Mouse (Mus musculus) E14TG2a.4 (cell line): Measurements from ENCODE around the gene Xbp1.

ENCODE experiments used
- H3K27me3 ChIP-seq: 2 replicates; pipeline ENCODE4 v1.6.1; 2014; ENCODE audit warnings: low read length, control low read depth; ENCODE audit not compliant: insufficient read depth
- H3K36me3 ChIP-seq: 2 replicates; pipeline ENCODE4 v1.6.1; 2014; ENCODE audit warnings: low read length, control low read depth; ENCODE audit not compliant: insufficient read depth
- H3K4me1 ChIP-seq: replicated peaks from 2 replicates; pipeline ENCODE4 v1.6.1; 2014; ENCODE audit warnings: low read depth, low read length, control low read depth
- H3K4me3 ChIP-seq: replicated peaks from 2 replicates; pipeline ENCODE4 v1.5.1; 2014; ENCODE audit warnings: mild to moderate bottlenecking, low read length
- H3K9me3 ChIP-seq: 2 replicates; pipeline ENCODE4 v1.6.1; 2014; ENCODE audit warnings: low read length, control low read depth
- CTCF ChIP-seq: conservative IDR thresholded peaks from 2 replicates; pipeline ENCODE4 v1.5.1; 2014; ENCODE audit warnings: low read length
- NANOG ChIP-seq: IDR thresholded peaks from 2 replicates; pipeline ENCODE4 v1.6.1; 2014; ENCODE audit warnings: borderline replicate concordance, low read length, mixed read lengths
- POU5F1 ChIP-seq: IDR thresholded peaks from 2 replicates; pipeline ENCODE4 v1.6.1; 2014; ENCODE audit warnings: low read length, borderline replicate concordance

Gene Xbp1

DNA sequence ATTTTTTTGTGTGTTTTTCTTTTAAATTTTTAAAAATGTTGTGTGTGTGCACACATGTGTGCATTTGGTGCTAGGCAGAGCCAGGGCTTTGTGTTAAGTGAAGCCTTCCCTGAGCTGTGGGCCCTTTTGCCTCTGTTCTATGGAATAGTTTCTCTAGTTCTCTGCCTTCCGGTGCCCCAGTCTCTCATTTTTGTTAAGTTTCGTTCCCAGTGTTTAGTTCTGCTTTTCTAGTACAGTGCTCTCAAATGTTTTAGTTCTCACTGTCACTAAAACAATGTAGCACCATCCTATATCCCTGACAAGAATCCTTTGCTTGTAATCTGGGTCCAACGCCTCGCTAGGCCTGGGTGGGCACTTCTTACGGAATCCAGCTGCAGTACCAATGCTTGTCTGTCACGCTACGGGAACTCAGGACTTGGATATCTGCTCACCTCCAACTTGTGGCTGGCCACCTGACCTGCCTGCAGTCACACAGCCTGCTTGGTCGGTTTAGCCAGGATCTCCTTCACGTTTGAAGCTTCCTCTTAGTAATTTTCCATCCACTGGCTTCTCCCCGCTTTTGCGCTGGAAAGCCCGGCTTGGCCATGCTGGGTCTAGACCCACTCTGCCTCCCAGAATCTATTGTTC, 8.2 kb upstream of the Xbp1 start:
- no peaks in the 10 kb centered on the region for H3K27me3 ChIP-seq
- peak overlapping the region; percentile 32 for H3K4me3 ChIP-seq
- H3K36me3 ChIP-seq = no peaks in the 10 kb centered on the region
- H3K9me3 ChIP-seq = no peaks in the 10 kb centered on the region
- H3K4me1 ChIP-seq = peaks cover 90% of the 10 kb centered on the region
- TF ChIP-seq POU5F1 (no peak), NANOG (no peak), CTCF (no peak)

DNA sequence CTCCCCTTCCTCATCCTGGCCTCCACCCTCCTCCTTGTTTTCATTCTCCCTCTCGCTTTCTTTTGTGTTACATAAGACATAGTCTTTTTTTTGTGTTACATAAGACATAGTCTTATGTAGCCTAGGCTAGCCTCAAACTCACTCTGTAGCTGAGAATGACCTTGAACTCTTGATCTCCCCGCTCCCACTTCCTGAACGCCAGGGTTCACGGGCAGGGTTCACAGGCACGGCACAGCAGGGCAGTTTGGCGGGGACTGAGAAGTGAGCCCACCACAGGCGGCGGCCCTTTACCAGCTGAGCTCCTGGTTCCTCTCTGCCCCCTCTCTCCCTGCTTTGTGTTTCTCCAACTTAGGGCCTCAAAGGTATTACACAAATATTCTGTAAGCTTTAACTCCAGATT, 7.5 kb upstream of the Xbp1 start:
- Histone ChIP-seq H3K9me3 (no peaks in the 10 kb centered on the region), H3K36me3 (no peaks in the 10 kb centered on the region), H3K4me3 (no peak overlapping the region), H3K4me1 (peaks cover 96% of the 10 kb centered on the region), H3K27me3 (no peaks in the 10 kb centered on the region)
- no peak; the same call in 1 of the 2 replicates for TF ChIP-seq NANOG
- TF ChIP-seq POU5F1 = no peak
- TF ChIP-seq CTCF = no peak

GRCm38 (mm10) chr11:5514091-5514490, 6.4 kb upstream of the Xbp1 start:
- no peaks in the 10 kb centered on the region for H3K9me3 ChIP-seq
- peak overlapping the region; percentile 20; the same call in 1 of the 2 replicates for H3K4me3 ChIP-seq
- TF ChIP-seq POU5F1 (no peak), NANOG (no peak), CTCF (no peak)
- H3K27me3 ChIP-seq = no peaks in the 10 kb centered on the region
- H3K36me3 ChIP-seq = no peaks in the 10 kb centered on the region
- peaks cover 94% of the 10 kb centered on the region for H3K4me1 ChIP-seq

- Histone ChIP-seq H3K4me3 (peak overlapping the region; percentile 75), H3K9me3 (no peaks in the 10 kb centered on the region), H3K27me3 (no peaks in the 10 kb centered on the region), H3K4me1 (peaks cover 94% of the 10 kb centered on the region), H3K36me3 (no peaks in the 10 kb centered on the region)
- TF ChIP-seq CTCF (no peak), POU5F1 (no peak), NANOG (no peak)
These were observed 5.3 kb upstream of the Xbp1 start for GRCm38 (mm10) chr11:5515196-5515595.

GRCm38 (mm10) chr11:5515655-5516054, 4.8 kb upstream of the Xbp1 start:
- H3K9me3 ChIP-seq = no peaks in the 10 kb centered on the region
- H3K4me1 ChIP-seq = peaks cover 93% of the 10 kb centered on the region
- TF ChIP-seq POU5F1 = no peak
- TF ChIP-seq CTCF = no peak
- TF ChIP-seq NANOG = no peak
- no peaks in the 10 kb centered on the region for H3K36me3 ChIP-seq
- no peaks in the 10 kb centered on the region for H3K27me3 ChIP-seq
- peak overlapping the region; percentile 75 for H3K4me3 ChIP-seq

DNA sequence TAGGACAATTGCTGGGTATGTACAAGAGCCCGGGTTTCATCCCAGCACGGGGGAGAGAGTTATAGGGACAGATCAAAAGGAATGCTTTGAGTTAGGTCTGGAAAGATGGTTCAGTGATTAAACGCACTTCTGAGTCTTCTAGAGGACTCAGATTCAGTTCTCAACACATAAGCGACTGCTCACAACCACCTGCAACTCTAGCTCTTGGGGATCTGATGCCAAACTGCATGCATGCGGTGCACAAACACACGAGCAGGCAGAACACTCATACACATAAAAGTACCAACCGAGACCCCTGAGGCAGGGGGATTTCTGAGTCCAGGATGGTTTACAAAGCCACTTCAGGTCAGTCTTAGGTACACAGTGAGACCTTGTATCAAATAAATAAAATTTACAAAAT, 4.3 kb upstream of the Xbp1 start:
- Histone ChIP-seq H3K4me1 (peaks cover 88% of the 10 kb centered on the region), H3K27me3 (no peaks in the 10 kb centered on the region), H3K36me3 (no peaks in the 10 kb centered on the region), H3K9me3 (no peaks in the 10 kb centered on the region), H3K4me3 (peak overlapping the region; percentile 75)
- TF ChIP-seq NANOG (no peak), CTCF (no peak), POU5F1 (no peak)

GRCm38 (mm10) chr11:5516617-5517016, 3.8 kb upstream of the Xbp1 start:
- Histone ChIP-seq H3K9me3 (no peaks in the 10 kb centered on the region), H3K27me3 (no peaks in the 10 kb centered on the region), H3K4me1 (peaks cover 83% of the 10 kb centered on the region), H3K4me3 (peak overlapping the region; percentile 75), H3K36me3 (no peaks in the 10 kb centered on the region)
- TF ChIP-seq CTCF (no peak), POU5F1 (no peak), NANOG (no peak)

DNA sequence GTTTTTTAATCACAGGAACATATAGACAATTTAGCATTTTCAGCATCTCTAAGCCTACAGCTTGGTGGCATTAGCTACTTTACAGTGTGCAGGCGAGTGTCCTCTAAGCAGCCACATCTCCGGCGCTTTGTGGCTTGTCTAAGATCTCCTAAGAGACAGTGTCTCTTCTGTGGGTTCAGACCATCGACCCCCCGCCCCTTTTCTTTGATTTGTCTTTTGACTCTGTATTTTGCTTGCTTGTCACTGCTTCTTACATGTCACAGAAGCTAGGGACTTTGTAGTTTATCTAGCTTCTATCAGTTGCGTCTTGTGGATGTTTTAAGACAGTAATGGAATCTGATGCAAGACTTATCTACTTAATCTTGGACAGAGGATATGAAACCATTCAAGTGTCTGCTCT, 3.1 kb upstream of the Xbp1 start:
- Histone ChIP-seq H3K4me3 (peak overlapping the region; percentile 75), H3K9me3 (no peaks in the 10 kb centered on the region), H3K4me1 (peaks cover 78% of the 10 kb centered on the region), H3K36me3 (peaks cover 2% of the 10 kb centered on the region), H3K27me3 (no peaks in the 10 kb centered on the region)
- TF ChIP-seq POU5F1 (no peak), NANOG (no peak), CTCF (no peak)

DNA sequence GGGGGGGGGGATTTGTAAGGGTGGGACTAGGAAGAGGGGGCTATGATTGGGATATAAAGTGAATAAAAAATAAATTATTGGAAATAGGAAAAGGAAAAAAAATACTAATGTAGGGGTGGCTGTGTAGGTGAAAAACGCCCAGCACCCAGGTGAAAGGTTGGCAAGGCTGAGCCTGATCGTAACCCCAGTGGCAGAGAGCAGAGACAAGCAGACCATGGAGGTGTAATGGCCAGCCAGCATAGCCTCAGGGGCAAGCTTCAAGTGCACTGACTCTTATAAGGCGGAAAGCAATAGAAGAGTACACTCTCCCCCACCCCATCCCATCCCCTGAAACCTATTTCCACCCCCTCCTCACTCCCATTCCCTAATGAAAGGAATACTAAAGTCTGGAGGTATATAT, 778 bp upstream of the Xbp1 start:
- H3K4me3 ChIP-seq = peak overlapping the region; percentile 99; the same call in 1 of the 2 replicates
- peaks cover 79% of the 10 kb centered on the region for H3K4me1 ChIP-seq
- H3K36me3 ChIP-seq = peaks cover 25% of the 10 kb centered on the region
- H3K9me3 ChIP-seq = no peaks in the 10 kb centered on the region
- H3K27me3 ChIP-seq = no peaks in the 10 kb centered on the region
- TF ChIP-seq NANOG (no peak), CTCF (no peak), POU5F1 (no peak)
